Mouse (Mus musculus) forebrain, embryonic 10.5 days (tissue): Measurements from ENCODE around the gene E030018B13Rik. TPM values are rescaled to one million over a fixed set of nuclear protein-coding genes. Genes with fewer than 3 reads are reported as not detected.

Experiments used
- DNase-seq: peaks from one replicate; pipeline ENCODE4 v3.0.0-alpha.2; 2017; ENCODE audit warnings: low spot score; ENCODE audit errors: extremely low spot score
- H3K27ac ChIP-seq: fragments of 300-500 bp; sonication (generic); 2 replicates; pipeline ENCODE4 v1.5.1; 2016; ENCODE audit warnings: mild to moderate bottlenecking
- H3K27me3 ChIP-seq: fragments of 300-500 bp; sonication (generic); 2 replicates; pipeline ENCODE4 v1.6.1; 2016; ENCODE audit warnings: mild to moderate bottlenecking; ENCODE audit not compliant: poor library complexity, severe bottlenecking
- H3K36me3 ChIP-seq: fragments of 300-500 bp; sonication (generic); replicated peaks from 2 replicates; pipeline ENCODE4 v1.6.1; 2016; ENCODE audit warnings: mild to moderate bottlenecking, moderate library complexity
- H3K4me1 ChIP-seq: fragments of 300-500 bp; sonication (generic); 2 replicates; pipeline ENCODE4 v1.6.1; 2016
- H3K4me3 ChIP-seq: fragments of 300-500 bp; sonication (generic); 2 replicates; pipeline ENCODE4 v1.5.1; 2016; ENCODE audit warnings: mild to moderate bottlenecking, moderate library complexity
- H3K9me3 ChIP-seq: fragments of 300-500 bp; sonication (generic); 2 replicates; pipeline ENCODE4 v1.6.1; 2016; ENCODE audit warnings: mild to moderate bottlenecking, moderate library complexity
- WGBS: fragments of 180-500 bp; shearing (Covaris S2); methylation state at CpG from one replicate; pipeline ENCODE4 v1.1.7; 2016; 5-methylcytosine and 5-hydroxymethylcytosine counted together
- polyA plus RNA-seq: library from polyadenylated mRNA; unstranded; fragments of >200 nt; fragmentation: Nextera tagmentation; extraction: Ambion mirVana; gene quantifications from 2 replicates; pipeline ENCODE4 v1.2.1, GENCODE M21; 2016

The E030018B13Rik gene
- polyA plus RNA-seq, 1 experiment from 2014 or later = not detected

DNA sequence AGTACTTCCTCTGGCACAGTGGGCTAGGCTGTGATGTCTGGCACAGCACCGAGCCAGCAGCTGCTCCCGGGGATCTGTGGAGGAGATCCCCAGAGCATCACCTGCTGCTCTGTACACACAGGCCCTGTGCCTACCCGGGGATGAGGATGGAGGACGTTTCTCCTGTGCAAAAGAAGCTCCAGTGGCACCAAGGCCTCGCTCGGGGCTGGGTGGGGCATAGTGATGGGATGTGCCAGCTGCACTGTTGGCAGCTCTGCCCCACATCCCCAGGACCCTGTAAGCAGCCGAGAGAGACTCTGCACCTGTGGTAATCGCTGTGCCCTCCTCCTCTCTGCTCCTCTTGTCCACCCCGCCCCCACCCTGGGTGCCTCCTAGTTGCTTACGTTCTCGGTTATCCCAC, 15.3 kb upstream of the E030018B13Rik start:
- no peak for DNase-seq
- Histone ChIP-seq H3K4me3 (no peak overlapping the region), H3K27me3 (peaks cover 4% of the 10 kb centered on the region; the same call in 1 of the 2 replicates), H3K9me3 (no peaks in the 10 kb centered on the region), H3K27ac (peak overlapping the region; percentile 12; the same call in 1 of the 2 replicates), H3K4me1 (peaks cover 42% of the 10 kb centered on the region), H3K36me3 (no peaks in the 10 kb centered on the region)
- WGBS = 62% methylated on average over 11 of the region's 11 CpGs

DNA sequence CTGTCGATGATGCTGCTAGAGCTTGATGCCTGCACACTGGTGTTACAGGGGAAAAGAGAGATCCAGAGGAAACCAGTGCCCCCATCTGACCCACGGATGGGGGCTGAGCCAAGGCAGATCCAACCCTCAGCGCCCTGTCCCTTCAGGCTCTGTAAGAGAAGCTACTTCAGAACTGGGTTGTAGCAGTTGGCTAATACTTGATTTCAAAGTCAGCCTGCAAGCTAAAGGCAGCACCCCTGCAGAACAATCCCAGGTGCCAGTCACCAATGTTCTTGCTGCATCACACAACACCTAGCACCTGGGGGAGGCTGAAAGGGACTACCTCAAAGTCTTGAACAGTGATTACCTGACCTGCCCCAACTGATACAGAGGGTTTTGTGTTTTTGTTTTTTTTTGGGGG, 14.7 kb upstream of the E030018B13Rik start:
- no peak overlapping the region for H3K4me3 ChIP-seq
- H3K36me3 ChIP-seq = no peaks in the 10 kb centered on the region
- H3K4me1 ChIP-seq = peaks cover 36% of the 10 kb centered on the region
- WGBS = 72% methylated on average over 3 of the region's 3 CpGs
- peaks cover 4% of the 10 kb centered on the region; the same call in 1 of the 2 replicates for H3K27me3 ChIP-seq
- DNase-seq = no peak
- H3K27ac ChIP-seq = peak overlapping the region; percentile 12; the same call in 1 of the 2 replicates
- no peaks in the 10 kb centered on the region for H3K9me3 ChIP-seq

DNA sequence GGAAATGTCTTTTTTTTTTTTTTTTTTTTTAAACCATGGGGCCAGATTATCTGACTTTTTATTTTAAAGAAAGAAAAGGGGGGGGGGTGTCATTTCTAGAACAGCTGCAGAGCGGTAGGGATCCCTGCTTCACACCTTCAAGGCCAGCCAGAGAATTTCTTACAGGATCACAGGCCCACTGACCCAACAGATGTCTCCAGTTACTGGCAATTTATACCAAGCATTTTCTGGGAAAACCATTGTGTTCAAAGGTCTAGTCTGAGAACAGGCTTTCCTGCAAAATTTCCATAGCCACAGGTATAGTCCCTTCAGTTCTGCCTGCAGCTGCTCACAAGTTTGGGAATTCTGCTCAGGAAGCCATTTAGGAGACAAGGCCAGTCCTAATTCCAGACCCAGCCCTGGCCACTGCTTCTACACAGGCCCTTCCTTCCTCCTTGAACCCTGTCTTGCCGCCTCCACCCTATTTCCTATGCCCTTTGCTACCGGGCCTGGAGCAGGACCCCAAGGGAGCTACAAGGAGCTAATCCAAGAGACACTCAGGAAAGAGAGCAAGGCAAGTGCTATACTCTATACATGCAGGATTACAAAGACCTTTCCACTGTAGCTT, 13.9 kb upstream of the E030018B13Rik start:
- no peak overlapping the region for H3K27ac ChIP-seq
- H3K4me3 ChIP-seq = no peak overlapping the region
- no peaks in the 10 kb centered on the region for H3K9me3 ChIP-seq
- DNase-seq = no peak
- 66% methylated on average over 3 of the region's 3 CpGs for WGBS
- peaks cover 28% of the 10 kb centered on the region for H3K4me1 ChIP-seq
- H3K27me3 ChIP-seq = peaks cover 4% of the 10 kb centered on the region; the same call in 1 of the 2 replicates
- no peaks in the 10 kb centered on the region for H3K36me3 ChIP-seq

DNA sequence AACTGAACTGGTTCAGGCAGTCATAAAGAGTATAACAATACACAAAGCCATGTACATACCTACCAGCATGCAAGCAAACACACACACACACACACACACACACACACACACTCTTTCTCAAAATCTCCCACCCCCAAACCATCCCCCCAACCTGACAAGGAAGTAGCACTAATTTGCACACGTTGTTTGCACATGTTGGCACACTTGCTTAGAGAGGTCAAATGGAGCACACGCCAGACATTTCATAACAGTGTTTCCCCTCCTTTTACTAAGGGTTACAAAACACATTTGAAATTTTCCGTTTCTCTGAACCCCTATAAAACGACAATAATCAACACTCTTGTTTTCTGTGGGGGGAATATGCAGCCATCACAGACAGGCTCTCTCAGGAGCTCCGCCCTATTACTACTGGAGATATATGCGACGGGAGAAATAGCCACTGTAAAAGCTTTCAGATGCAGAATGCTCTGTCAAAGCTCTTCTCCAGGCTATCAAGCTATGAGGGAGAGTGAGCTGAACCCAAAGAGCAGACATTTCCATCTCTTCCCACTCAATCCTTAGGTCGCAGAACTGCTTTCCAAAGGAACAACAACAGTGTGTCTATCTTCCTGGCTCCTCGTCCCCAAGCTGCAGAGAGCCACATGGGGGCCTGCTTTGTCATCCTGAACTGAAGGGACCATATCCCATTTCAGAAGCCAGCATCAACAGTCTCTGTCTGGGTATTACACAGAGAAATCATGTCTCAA, 12.8 kb upstream of the E030018B13Rik start:
- Histone ChIP-seq H3K9me3 (no peaks in the 10 kb centered on the region), H3K27ac (no peak overlapping the region), H3K36me3 (no peaks in the 10 kb centered on the region), H3K27me3 (no peaks in the 10 kb centered on the region), H3K4me3 (no peak overlapping the region), H3K4me1 (peaks cover 34% of the 10 kb centered on the region)
- no peak for DNase-seq
- 77% methylated on average over 9 of the region's 9 CpGs for WGBS

DNA sequence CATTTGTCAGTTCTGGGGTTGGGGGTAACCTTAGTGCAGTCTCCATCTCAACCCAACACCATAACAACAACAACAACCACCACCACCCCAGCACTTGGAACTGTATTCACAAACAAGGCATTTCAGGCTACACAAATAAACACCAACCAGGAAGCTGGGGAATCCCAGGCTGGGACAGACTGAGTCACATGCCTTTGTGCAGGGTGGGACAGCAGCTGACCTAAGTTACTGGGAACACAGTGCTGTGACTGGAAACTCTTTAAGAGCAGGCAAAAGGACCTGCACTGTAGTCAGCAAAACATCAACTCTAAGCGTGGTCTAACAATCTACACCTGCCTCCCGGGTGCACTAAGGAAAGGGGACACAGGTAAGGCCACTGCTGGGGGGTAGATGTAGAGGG, 11.5 kb upstream of the E030018B13Rik start:
- no peaks in the 10 kb centered on the region for H3K36me3 ChIP-seq
- no peak for DNase-seq
- peaks cover 41% of the 10 kb centered on the region for H3K4me1 ChIP-seq
- H3K9me3 ChIP-seq = no peaks in the 10 kb centered on the region
- 93% methylated on average over 2 of the region's 2 CpGs for WGBS
- H3K27me3 ChIP-seq = no peaks in the 10 kb centered on the region
- no peak overlapping the region for H3K27ac ChIP-seq
- H3K4me3 ChIP-seq = no peak overlapping the region

DNA sequence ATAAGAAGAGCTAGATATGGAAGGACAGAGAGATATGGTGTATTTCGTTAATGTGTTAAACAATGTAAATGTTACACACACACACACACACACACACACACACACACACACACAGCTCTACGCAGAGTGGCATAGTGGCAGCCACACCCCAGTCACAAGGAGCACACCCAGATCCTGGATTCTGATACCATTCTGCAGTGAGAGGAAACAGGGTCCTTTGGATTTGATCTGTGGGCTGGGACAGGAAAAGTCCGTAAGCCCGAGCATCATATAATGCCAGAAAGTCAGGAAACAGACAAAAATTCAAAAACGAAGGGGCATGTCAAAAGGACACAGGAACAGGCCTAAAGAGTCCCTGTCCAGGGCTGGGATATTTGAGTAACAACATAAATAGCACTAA, 11.0 kb upstream of the E030018B13Rik start:
- no peaks in the 10 kb centered on the region for H3K9me3 ChIP-seq
- H3K4me3 ChIP-seq = no peak overlapping the region
- H3K27me3 ChIP-seq = no peaks in the 10 kb centered on the region
- H3K36me3 ChIP-seq = no peaks in the 10 kb centered on the region
- DNase-seq = no peak
- no peak overlapping the region for H3K27ac ChIP-seq
- 96% methylated on average over 5 of the region's 5 CpGs for WGBS
- peaks cover 45% of the 10 kb centered on the region for H3K4me1 ChIP-seq

DNA sequence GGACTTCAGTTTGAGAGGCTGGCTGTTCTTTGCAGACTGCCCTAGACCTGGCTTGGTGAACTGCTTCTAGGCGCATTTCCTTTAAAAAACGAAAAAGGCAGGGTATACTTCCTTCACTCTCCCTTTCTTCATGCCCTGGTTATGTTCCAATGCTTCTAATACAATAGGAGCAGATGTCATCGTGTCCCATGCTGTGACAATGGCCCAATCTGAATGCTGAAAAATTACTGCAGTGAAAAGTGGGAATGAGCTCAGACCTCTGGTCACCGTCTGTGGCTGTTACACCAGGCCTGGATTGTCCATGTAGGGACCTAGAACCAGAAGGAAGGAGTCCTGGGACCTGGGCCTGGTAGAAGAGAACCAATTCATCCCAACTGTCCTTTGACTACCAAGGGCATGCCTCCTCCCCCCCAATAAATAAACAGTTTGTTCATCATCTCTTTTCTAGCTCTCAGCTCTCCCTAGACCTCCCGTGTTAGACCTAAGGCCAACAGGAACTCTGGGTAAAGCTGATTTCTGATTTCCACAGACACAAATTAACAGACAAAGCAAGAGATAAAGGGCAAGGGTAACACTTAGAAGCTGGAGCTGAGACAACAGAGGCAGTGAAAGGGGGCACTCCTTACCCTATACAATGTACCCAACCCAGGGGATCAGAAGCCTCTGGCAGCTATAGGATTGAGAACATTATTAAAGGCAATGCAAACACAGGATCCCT, 8.7 kb upstream of the E030018B13Rik start:
- H3K4me1 ChIP-seq = peaks cover 53% of the 10 kb centered on the region
- 84% methylated on average over 5 of the region's 5 CpGs for WGBS
- H3K27me3 ChIP-seq = no peaks in the 10 kb centered on the region

DNA sequence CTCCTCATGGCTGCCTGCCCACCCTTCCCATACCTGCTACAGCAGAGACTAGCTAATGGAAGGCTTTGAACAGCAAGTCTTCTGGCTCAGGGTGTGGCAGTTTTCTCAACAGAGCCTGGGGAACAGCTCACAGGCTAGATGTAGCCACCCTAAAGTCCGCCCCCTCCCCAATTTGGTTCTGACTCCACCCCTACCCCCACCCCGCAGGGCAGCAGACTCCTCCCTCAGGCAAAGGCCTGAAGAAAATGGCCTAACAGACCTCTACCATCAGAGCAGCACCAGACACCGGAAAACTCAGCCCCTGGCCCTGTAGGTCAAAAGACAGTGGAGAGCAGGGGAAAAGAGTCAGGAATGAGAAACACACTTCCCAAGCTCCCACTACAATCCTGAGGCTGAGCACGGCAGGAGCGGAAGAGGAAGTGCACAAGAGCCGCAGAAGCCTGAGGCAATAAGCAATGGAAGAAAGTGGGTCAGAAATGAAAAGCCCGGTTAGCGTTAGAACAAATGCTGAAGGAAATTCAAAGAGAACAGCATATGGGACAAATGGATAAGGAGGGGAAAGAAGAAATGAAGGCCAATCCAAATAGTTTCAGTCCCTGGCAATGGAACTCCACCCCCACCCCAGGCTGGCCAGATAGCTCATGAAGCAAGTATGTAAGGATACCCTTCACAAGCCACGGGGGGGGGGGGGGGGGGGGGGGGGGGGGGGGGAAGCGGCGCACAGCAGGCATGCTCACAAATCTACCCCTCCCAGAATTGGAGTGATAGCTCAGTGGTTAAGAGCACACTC, 8.0 kb upstream of the E030018B13Rik start:
- Histone ChIP-seq H3K4me1 (peaks cover 53% of the 10 kb centered on the region), H3K27ac (peak overlapping the region; percentile 69), H3K36me3 (no peaks in the 10 kb centered on the region), H3K27me3 (no peaks in the 10 kb centered on the region), H3K9me3 (no peaks in the 10 kb centered on the region), H3K4me3 (no peak overlapping the region)
- 44% methylated on average over 11 of the region's 11 CpGs for WGBS
- no peak for DNase-seq

More for the DNA sequence above, 8.7 kb upstream of the E030018B13Rik start:
- no peak for DNase-seq
- H3K27ac ChIP-seq = peak overlapping the region; percentile 69
- no peaks in the 10 kb centered on the region for H3K36me3 ChIP-seq
- H3K4me3 ChIP-seq = no peak overlapping the region
- H3K9me3 ChIP-seq = no peaks in the 10 kb centered on the region

DNA sequence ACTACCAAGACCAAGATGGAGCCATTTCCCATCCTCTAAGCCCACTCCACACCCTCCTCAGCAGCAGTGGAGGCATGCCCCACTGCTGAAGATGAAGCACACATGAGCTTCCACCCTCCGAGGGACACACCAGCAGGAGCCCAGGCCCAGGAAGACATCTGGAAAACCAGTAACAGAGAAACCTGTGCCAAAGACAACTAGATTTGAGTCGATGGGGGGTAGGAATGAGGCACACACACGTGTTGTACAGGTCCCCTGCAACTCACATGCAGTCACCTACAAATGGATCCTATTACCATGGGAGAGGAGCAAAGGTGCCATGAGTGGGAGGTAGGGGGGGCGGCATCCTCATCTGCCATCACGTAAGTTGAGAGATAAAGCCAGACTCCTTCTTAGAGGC, 6.4 kb upstream of the E030018B13Rik start:
- no peak overlapping the region for H3K4me3 ChIP-seq
- peaks cover 66% of the 10 kb centered on the region for H3K4me1 ChIP-seq
- DNase-seq = no peak
- H3K36me3 ChIP-seq = no peaks in the 10 kb centered on the region
- no peaks in the 10 kb centered on the region for H3K27me3 ChIP-seq
- no peaks in the 10 kb centered on the region for H3K9me3 ChIP-seq
- 80% methylated on average over 5 of the region's 5 CpGs for WGBS
- H3K27ac ChIP-seq = no peak overlapping the region

DNA sequence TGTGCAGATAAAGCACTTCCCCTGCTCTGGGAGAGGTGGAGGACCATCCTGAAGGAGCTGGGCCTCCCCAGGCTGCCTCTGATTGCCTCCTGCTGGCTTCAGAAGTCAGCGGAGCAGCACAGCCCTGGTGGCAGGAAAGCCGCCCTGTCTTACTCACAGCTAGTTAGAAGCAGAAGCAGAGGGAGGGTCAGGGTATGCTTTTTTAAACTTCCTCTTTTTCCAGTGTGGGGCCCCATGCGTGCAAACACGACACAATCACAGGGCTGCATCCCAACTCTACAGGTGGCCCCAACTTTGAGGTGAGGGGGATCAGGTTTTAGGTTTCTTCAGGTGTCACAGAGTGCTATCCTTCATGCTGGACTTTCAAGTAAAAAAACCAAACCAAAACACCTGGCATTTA, 5.7 kb upstream of the E030018B13Rik start:
- no peaks in the 10 kb centered on the region for H3K27me3 ChIP-seq
- no peaks in the 10 kb centered on the region for H3K9me3 ChIP-seq
- H3K27ac ChIP-seq = peak overlapping the region; percentile 76; the same call in 1 of the 2 replicates
- no peaks in the 10 kb centered on the region for H3K36me3 ChIP-seq
- DNase-seq = no peak
- H3K4me1 ChIP-seq = peaks cover 66% of the 10 kb centered on the region
- H3K4me3 ChIP-seq = no peak overlapping the region
- WGBS = 31% methylated on average over 4 of the region's 4 CpGs

DNA sequence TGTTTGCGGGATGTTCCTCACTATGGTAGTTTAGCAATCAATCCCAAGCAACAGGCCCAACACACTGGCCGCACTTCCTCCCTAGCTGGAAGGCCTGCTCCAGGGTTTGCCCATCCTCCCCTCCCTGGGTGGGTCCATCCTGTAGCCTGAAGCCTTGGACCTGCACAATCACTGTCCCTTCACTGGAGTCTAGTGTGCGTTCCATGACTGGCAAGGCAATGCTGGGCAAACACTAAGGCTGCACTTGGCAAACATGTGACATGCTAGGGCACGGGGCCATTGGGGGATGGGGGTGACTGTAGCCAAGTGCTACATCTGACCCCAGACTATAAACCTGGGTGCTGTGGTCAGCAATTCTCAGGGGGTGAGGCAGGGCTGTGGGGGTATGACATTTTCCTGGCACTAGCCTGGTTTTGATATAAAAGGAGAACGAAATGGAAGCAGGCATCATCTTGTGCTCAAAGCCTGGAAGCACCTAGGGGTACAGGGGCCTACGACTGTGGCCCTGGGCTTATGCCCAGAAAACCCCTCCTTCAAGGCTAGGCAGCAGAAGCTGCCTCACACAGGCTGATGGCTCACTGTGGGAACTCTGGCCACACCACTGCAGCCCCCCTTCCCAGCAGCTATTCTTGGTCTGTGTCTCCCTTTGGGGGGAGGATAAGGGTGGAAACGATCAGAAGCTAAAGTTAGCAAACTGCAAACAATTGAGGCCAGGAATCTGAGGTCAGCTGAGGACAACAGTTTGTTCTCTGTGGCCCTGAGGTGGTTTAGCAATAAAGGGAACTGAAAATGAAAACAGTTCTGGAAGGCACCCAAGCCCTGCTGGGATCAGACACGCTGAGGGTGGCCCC, 5.0 kb upstream of the E030018B13Rik start:
- H3K9me3 ChIP-seq = no peaks in the 10 kb centered on the region
- H3K4me1 ChIP-seq = peaks cover 66% of the 10 kb centered on the region
- H3K27ac ChIP-seq = peak overlapping the region; percentile 76
- no peak for DNase-seq
- H3K4me3 ChIP-seq = no peak overlapping the region
- H3K36me3 ChIP-seq = no peaks in the 10 kb centered on the region
- no peaks in the 10 kb centered on the region for H3K27me3 ChIP-seq
- 60% methylated on average over 8 of the region's 8 CpGs for WGBS
